Mouse (Mus musculus): Measurements from ENCODE around the gene Col6a1. TPM values are rescaled to one million over a fixed set of nuclear protein-coding genes. Genes with fewer than 3 reads are reported as not detected.

Gene Col6a1
- polyA plus RNA-seq, 1 experiment: not detected

DNA sequence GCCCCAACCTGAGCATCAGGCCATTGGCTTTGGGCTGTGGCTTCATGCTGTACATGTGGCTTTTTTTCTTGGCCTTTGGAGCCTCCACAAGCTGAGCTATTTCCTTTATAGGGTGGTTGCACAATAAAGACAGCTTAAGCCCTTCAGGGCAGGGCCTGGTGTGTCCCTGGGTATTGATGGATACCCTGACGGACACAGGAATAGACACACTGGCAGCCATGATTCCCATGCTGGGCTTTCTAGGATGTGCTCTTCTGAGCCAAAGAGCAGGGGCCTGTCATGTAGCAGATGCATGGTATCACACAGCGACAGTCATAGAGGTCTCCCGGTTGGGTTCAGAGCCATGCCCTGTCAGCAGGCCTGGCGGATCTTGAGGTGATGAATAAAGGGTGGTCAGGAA is 898 bp upstream of the Col6a1 start:
- Histone ChIP-seq H3K4me3 (replicated peaks) (no peak overlapping the region), H3K36me3 (ENCODE audit: control insufficient read depth) (no peaks in the 10 kb centered on the region), H3K9me3 (ENCODE audit: control insufficient read depth, low read length) (no peaks in the 10 kb centered on the region), H3K4me1 (ENCODE audit: control insufficient read depth) (no peaks in the 10 kb centered on the region), H3K27me3 (ENCODE audit: control insufficient read depth) (no peaks in the 10 kb centered on the region)
- no peak for TF ChIP-seq GATA1 (IDR thresholded peaks at IDR 0.05; ENCODE audit: low read length)
- TF ChIP-seq TAL1 (IDR thresholded peaks at IDR 0.05; ENCODE audit: low read length): no peak

GRCm38 (mm10) chr10:76725097-76725496 is 871 bp downstream of the Col6a1 start:
- Histone ChIP-seq H3K27me3 (ENCODE audit: control insufficient read depth) (no peaks in the 10 kb centered on the region), H3K4me3 (replicated peaks) (no peak overlapping the region), H3K9me3 (ENCODE audit: control insufficient read depth, low read length) (no peaks in the 10 kb centered on the region), H3K4me1 (ENCODE audit: control insufficient read depth) (no peaks in the 10 kb centered on the region), H3K36me3 (ENCODE audit: control insufficient read depth) (no peaks in the 10 kb centered on the region)
- TF ChIP-seq GATA1 (IDR thresholded peaks at IDR 0.05; ENCODE audit: low read length) (no peak), TAL1 (IDR thresholded peaks at IDR 0.05; ENCODE audit: low read length) (no peak)

DNA sequence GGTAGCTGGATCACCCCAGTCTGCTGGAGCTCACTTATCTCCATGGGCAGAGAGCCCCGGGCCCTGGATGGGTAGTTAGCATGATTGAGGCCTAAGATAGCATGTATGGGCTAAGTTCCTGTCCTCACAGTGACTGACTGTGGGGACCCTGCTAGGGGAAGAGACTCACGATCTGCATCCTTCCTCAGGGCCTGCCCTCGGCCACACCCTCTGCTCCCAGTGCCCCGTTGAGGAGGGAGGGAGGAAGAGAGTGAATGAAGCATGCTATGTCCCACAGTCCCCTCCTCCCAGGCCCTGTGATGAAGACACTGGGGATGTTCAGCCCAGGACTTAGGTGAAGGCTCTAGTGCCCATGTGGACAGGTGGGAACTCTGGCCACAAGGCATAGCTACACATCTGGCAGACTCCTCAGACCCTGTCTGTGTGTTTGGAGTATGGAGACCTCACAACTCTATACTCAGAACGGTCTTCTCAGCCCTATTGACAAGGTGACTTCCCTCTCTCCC is 1.7 kb downstream of the Col6a1 start:
- Histone ChIP-seq H3K36me3 (ENCODE audit: control insufficient read depth) (no peaks in the 10 kb centered on the region), H3K9me3 (ENCODE audit: control insufficient read depth, low read length) (no peaks in the 10 kb centered on the region), H3K27me3 (ENCODE audit: control insufficient read depth) (no peaks in the 10 kb centered on the region), H3K4me1 (ENCODE audit: control insufficient read depth) (no peaks in the 10 kb centered on the region), H3K4me3 (replicated peaks) (no peak overlapping the region)
- TF ChIP-seq GATA1 (IDR thresholded peaks at IDR 0.05; ENCODE audit: low read length) (no peak), TAL1 (IDR thresholded peaks at IDR 0.05; ENCODE audit: low read length) (no peak)

DNA sequence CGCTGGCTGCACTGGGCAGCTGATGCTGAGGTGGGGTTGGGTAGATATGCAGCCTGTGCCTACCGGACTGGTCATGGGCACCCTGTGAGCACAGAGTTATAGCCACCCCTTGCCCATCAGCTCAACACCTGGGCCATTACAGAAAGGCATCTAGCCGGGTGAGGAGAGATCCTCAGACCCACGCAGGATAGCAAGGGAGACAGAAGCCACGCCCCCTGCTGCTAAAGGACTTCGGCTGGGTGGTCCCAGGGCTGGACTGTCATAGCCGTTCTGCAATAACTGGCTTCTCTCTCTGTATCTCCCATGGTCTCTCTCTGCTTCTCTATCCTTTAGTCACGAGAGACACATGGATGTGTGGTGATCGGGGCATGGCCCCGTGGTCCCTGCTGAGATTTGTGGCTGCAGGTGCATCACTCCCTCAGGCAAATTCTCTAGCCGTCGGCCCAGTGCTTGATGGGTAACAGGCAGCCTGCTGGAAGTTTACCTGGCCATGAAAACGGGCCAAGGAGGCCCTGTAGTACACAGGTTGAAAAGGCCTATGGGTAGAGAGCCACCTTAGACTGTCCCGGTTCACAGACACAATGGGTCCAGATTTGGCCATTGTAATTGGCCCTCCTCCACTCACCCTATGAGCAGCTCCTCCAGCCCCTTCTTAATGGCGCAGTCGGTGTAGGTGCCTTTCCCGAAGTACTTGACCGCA is 3.1 kb downstream of the Col6a1 start:
- no peak overlapping the region for H3K4me3 ChIP-seq (replicated peaks)
- no peaks in the 10 kb centered on the region for H3K4me1 ChIP-seq (ENCODE audit: control insufficient read depth)
- H3K27me3 ChIP-seq (ENCODE audit: control insufficient read depth): no peaks in the 10 kb centered on the region
- no peaks in the 10 kb centered on the region for H3K9me3 ChIP-seq (ENCODE audit: control insufficient read depth, low read length)
- no peak for TF ChIP-seq TAL1 (IDR thresholded peaks at IDR 0.05; ENCODE audit: low read length)
- TF ChIP-seq GATA1 (IDR thresholded peaks at IDR 0.05; ENCODE audit: low read length): no peak
- H3K36me3 ChIP-seq (ENCODE audit: control insufficient read depth): no peaks in the 10 kb centered on the region

- TF ChIP-seq TAL1 (IDR thresholded peaks at IDR 0.05; ENCODE audit: low read length): no peak
- TF ChIP-seq GATA1 (IDR thresholded peaks at IDR 0.05; ENCODE audit: low read length): no peak
- H3K4me3 ChIP-seq (replicated peaks): no peak overlapping the region
- H3K9me3 ChIP-seq (ENCODE audit: control insufficient read depth, low read length): no peaks in the 10 kb centered on the region
- H3K36me3 ChIP-seq (ENCODE audit: control insufficient read depth): no peaks in the 10 kb centered on the region
- no peaks in the 10 kb centered on the region for H3K4me1 ChIP-seq (ENCODE audit: control insufficient read depth)
- no peaks in the 10 kb centered on the region for H3K27me3 ChIP-seq (ENCODE audit: control insufficient read depth)
These were observed 4.2 kb downstream of the Col6a1 start for GRCm38 (mm10) chr10:76721746-76722145.

DNA sequence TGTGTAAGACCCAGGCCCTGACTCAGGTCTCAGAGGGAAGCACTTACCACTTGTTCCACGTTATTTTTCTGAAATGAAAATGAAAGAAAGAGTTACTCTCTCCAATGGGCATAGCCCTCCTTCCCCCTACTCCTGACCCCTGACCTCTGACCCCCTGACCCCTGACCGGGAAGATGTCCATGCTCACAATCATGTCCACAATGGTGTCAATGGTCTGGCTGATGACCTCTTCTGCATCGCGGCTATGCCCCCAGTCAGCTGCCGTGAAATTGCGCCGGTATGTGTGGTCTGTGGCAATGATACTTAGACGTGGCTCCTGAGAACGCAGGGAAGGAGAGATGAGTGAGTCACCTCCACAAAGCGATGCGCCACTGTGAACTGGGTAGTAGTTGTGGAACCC is 4.8 kb downstream of the Col6a1 start:
- H3K27me3 ChIP-seq (ENCODE audit: control insufficient read depth): no peaks in the 10 kb centered on the region
- no peaks in the 10 kb centered on the region for H3K36me3 ChIP-seq (ENCODE audit: control insufficient read depth)
- no peak for TF ChIP-seq TAL1 (IDR thresholded peaks at IDR 0.05; ENCODE audit: low read length)
- TF ChIP-seq GATA1 (IDR thresholded peaks at IDR 0.05; ENCODE audit: low read length): no peak
- H3K4me1 ChIP-seq (ENCODE audit: control insufficient read depth): no peaks in the 10 kb centered on the region
- H3K9me3 ChIP-seq (ENCODE audit: control insufficient read depth, low read length): no peaks in the 10 kb centered on the region
- no peak overlapping the region for H3K4me3 ChIP-seq (replicated peaks)

DNA sequence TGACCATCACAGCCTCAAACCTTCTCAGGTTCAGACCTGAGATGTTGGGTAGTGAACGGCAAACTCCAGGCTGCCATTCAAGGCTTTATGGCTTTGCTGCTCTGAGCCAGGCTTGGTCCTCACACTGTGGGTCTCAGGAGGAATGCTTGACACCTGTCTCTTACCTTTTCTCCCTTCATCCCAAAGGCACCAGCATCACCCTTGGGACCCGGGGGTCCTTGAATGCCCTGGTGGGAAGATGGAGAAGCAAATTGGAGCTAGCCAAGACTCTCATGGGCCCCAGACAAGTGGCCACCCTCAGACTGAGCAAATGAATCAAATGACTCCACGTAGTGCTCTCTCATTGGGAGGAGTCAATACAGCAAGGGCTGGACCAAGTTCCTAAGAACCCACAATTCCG is 8.3 kb downstream of the Col6a1 start:
- Histone ChIP-seq H3K27me3 (ENCODE audit: control insufficient read depth) (no peaks in the 10 kb centered on the region), H3K36me3 (ENCODE audit: control insufficient read depth) (no peaks in the 10 kb centered on the region), H3K4me1 (ENCODE audit: control insufficient read depth) (no peaks in the 10 kb centered on the region), H3K4me3 (replicated peaks) (no peak overlapping the region), H3K9me3 (ENCODE audit: control insufficient read depth, low read length) (no peaks in the 10 kb centered on the region)
- no peak for TF ChIP-seq TAL1 (IDR thresholded peaks at IDR 0.05; ENCODE audit: low read length)
- TF ChIP-seq GATA1 (IDR thresholded peaks at IDR 0.05; ENCODE audit: low read length): no peak

DNA sequence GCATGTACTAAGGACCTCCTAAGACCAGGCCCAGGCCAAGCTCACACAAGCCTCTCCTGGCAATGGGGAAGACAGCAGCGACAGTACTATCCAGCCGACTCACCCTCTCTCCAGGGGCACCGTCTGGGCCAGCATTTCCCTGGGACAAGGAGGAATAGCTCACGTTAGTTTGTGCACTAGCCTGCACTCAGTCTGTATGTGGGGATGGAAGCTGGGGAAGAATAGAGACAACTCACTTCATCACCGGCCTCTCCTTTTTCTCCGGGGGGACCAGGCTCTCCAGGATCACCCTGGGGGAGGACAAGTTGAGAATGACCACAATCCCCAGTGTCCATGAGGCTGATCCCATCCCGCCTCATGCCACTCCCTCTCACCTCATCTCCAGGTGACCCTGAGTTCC is 8.9 kb downstream of the Col6a1 start:
- Histone ChIP-seq H3K36me3 (ENCODE audit: control insufficient read depth) (no peaks in the 10 kb centered on the region), H3K27me3 (ENCODE audit: control insufficient read depth) (no peaks in the 10 kb centered on the region), H3K4me3 (replicated peaks) (no peak overlapping the region), H3K4me1 (ENCODE audit: control insufficient read depth) (no peaks in the 10 kb centered on the region), H3K9me3 (ENCODE audit: control insufficient read depth, low read length) (no peaks in the 10 kb centered on the region)
- TF ChIP-seq GATA1 (IDR thresholded peaks at IDR 0.05; ENCODE audit: low read length) (no peak), TAL1 (IDR thresholded peaks at IDR 0.05; ENCODE audit: low read length) (no peak)

DNA sequence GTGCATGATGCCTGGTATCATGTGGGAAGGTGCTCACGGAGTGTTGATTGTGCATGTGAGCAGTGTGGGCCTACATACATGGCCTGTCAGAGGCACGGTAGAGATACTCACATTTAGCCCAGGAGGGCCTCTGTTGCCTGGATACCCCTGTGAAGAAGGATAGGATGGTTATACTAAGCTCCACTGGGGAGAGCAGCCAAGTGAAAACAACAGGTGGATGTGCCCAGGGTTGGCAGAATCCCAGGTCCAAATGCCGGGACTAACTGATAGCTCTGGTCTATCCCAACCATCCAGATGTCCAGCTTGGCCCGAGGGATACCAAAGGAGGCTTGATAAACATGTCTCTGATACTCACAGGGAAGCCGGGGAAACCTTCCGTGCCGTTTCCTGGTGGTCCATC is 11.7 kb downstream of the Col6a1 start:
- Histone ChIP-seq H3K4me3 (replicated peaks) (no peak overlapping the region), H3K4me1 (ENCODE audit: control insufficient read depth) (no peaks in the 10 kb centered on the region), H3K9me3 (ENCODE audit: control insufficient read depth, low read length) (no peaks in the 10 kb centered on the region), H3K36me3 (ENCODE audit: control insufficient read depth) (no peaks in the 10 kb centered on the region), H3K27me3 (ENCODE audit: control insufficient read depth) (no peaks in the 10 kb centered on the region)
- TF ChIP-seq GATA1 (IDR thresholded peaks at IDR 0.05; ENCODE audit: low read length): no peak
- no peak for TF ChIP-seq TAL1 (IDR thresholded peaks at IDR 0.05; ENCODE audit: low read length)

- TF ChIP-seq GATA1 (IDR thresholded peaks at IDR 0.05; ENCODE audit: low read length) (no peak), TAL1 (IDR thresholded peaks at IDR 0.05; ENCODE audit: low read length) (no peak)
- no peaks in the 10 kb centered on the region for H3K9me3 ChIP-seq (ENCODE audit: control insufficient read depth, low read length)
- no peak overlapping the region for H3K4me3 ChIP-seq (replicated peaks)
- H3K4me1 ChIP-seq (ENCODE audit: control insufficient read depth): no peaks in the 10 kb centered on the region
- H3K27me3 ChIP-seq (ENCODE audit: control insufficient read depth): no peaks in the 10 kb centered on the region
- no peaks in the 10 kb centered on the region for H3K36me3 ChIP-seq (ENCODE audit: control insufficient read depth)
These were observed 13.5 kb downstream of the Col6a1 start for GRCm38 (mm10) chr10:76712500-76712899.
